Mouse (Mus musculus) lung, adult 2 months (tissue): ENCODE measurements around the gene Vrk3. TPM values are rescaled to one million over a fixed set of nuclear protein-coding genes. Genes with fewer than 3 reads are reported as not detected.

Source experiments
- DNase-seq: peaks from one replicate; pipeline ENCODE4 v3.0.0; 2022
- H3K4me1 ChIP-seq: fragments of 200-500 bp; 2 replicates; pipeline ENCODE4 v1.6.1; 2011; ENCODE audit warnings: low read length; ENCODE audit not compliant: control insufficient read depth, insufficient read depth
- H3K4me3 ChIP-seq: fragments of 200-500 bp; replicated peaks from 2 replicates; pipeline ENCODE3; 2011; ENCODE audit warnings: low read depth, mild to moderate bottlenecking, control low read depth, low read length; ENCODE audit errors: extremely low read depth
- CTCF ChIP-seq: fragments of 200-500 bp; IDR thresholded peaks from 2 replicates; pipeline ENCODE4 v1.5.1; 2011; ENCODE audit warnings: mild to moderate bottlenecking, low read length, control low read depth; ENCODE audit not compliant: insufficient read depth
- POLR2A ChIP-seq: fragments of 200-500 bp; IDR thresholded peaks from 2 replicates; pipeline ENCODE4 v1.6.1; 2011; ENCODE audit warnings: low read depth, mild to moderate bottlenecking, control low read depth, low read length, borderline replicate concordance; ENCODE audit errors: extremely low read depth
- WGBS: fragments of 180-500 bp; shearing (Covaris S2); methylation state at CpG from one replicate; pipeline ENCODE4 v1.1.7; 2018; 5-methylcytosine and 5-hydroxymethylcytosine counted together
- polyA plus RNA-seq: library from polyadenylated mRNA; depleted of rRNA; stranded (reverse); fragments of >200 nt; gene quantifications from 2 replicates; pipeline ENCODE4 v1.2.3, GENCODE M21; 2012

Gene Vrk3
- polyA plus RNA-seq, 1 experiment: 51.9 TPM

GRCm38 (mm10) chr7:44816470-44817021 is 68.3 kb downstream of the Vrk3 start, which contains the start of gene Atf5:
Gene Atf5 (minus strand): TSS chr7:44816658.
- H3K4me3 ChIP-seq: peak within 1 kb of the TSS; percentile 89
- DNase-seq: peak; percentile 64
- TF ChIP-seq CTCF (no peak), POLR2A (no peak)
- peaks cover 18% of the 10 kb centered on the region for H3K4me1 ChIP-seq
- under 1% methylated on average over 54 of the region's 57 CpGs for WGBS

- DNase-seq: no peak
- Histone ChIP-seq H3K4me1 (peaks cover 18% of the 10 kb centered on the region), H3K4me3 (no peak overlapping the region)
- 18% methylated on average over 3 of the region's 3 CpGs for WGBS
- TF ChIP-seq CTCF (no peak), POLR2A (no peak)
Measured at GRCm38 (mm10) chr7:44817441-44817840, 69.2 kb downstream of the Vrk3 start.

- Histone ChIP-seq H3K4me1 (peaks cover 18% of the 10 kb centered on the region), H3K4me3 (no peak overlapping the region)
- WGBS: 14% methylated on average over 2 of the region's 2 CpGs
- TF ChIP-seq POLR2A (no peak), CTCF (no peak)
- DNase-seq: no peak
Measured at GRCm38 (mm10) chr7:44818164-44818563, 70.0 kb downstream of the Vrk3 start.

- H3K4me3 ChIP-seq: no peak overlapping the region
- peaks cover 18% of the 10 kb centered on the region for H3K4me1 ChIP-seq
- DNase-seq: peak; percentile 56
- no peak for TF ChIP-seq POLR2A
- no peak for TF ChIP-seq CTCF
- 27% methylated on average over 6 of the region's 6 CpGs for WGBS
Measured at GRCm38 (mm10) chr7:44818751-44819235, 70.6 kb downstream of the Vrk3 start.

- H3K4me3 ChIP-seq: no peak overlapping the region
- TF ChIP-seq CTCF (no peak), POLR2A (no peak)
- 87% methylated on average over 2 of the region's 2 CpGs for WGBS
- peaks cover 18% of the 10 kb centered on the region for H3K4me1 ChIP-seq
- no peak for DNase-seq
Measured at GRCm38 (mm10) chr7:44819391-44819790, 71.2 kb downstream of the Vrk3 start.

- H3K4me3 ChIP-seq: no peak overlapping the region
- peak; percentile 7 for DNase-seq
- TF ChIP-seq CTCF (no peak), POLR2A (no peak)
- WGBS: 30% methylated on average over 5 of the region's 5 CpGs
- peaks cover 18% of the 10 kb centered on the region for H3K4me1 ChIP-seq
Measured at GRCm38 (mm10) chr7:44819863-44820262, 71.7 kb downstream of the Vrk3 start.

GRCm38 (mm10) chr7:44820525-44820924 is 72.3 kb downstream of the Vrk3 start:
- DNase-seq: no peak
- peaks cover 15% of the 10 kb centered on the region for H3K4me1 ChIP-seq
- WGBS: 77% methylated on average over 3 of the region's 3 CpGs

GRCm38 (mm10) chr7:44821666-44822448 is 73.6 kb downstream of the Vrk3 start:
- DNase-seq: peak; percentile 4
- no peak for TF ChIP-seq POLR2A
- peak; percentile 21; the same call in 1 of the 2 replicates for TF ChIP-seq CTCF
- WGBS: 65% methylated on average over 7 of the region's 7 CpGs
- peaks cover 15% of the 10 kb centered on the region for H3K4me1 ChIP-seq
- no peak overlapping the region for H3K4me3 ChIP-seq

More at GRCm38 (mm10) chr7:44820525-44820924, 72.3 kb downstream of the Vrk3 start:
- no peak overlapping the region for H3K4me3 ChIP-seq
- TF ChIP-seq POLR2A (no peak), CTCF (no peak)

- no peak for DNase-seq
- WGBS: 38% methylated on average over 7 of the region's 7 CpGs
- Histone ChIP-seq H3K4me1 (peaks cover 8% of the 10 kb centered on the region), H3K4me3 (no peak overlapping the region)
- no peak for TF ChIP-seq CTCF
Measured at GRCm38 (mm10) chr7:44823409-44823808, 75.2 kb downstream of the Vrk3 start.

- Histone ChIP-seq H3K4me1 (peaks cover 4% of the 10 kb centered on the region), H3K4me3 (no peak overlapping the region)
- no peak for TF ChIP-seq POLR2A
- TF ChIP-seq CTCF: peak; percentile 60
- DNase-seq: peak; percentile 75
- 7% methylated on average over 3 of the region's 3 CpGs for WGBS
Measured at GRCm38 (mm10) chr7:44824872-44825271, 76.7 kb downstream of the Vrk3 start.
